8 mouse cellular contexts compared by ENCODE assay signal in genomic region chr3:129932443-129932842, GRCm38 (mm10). TPM values are rescaled to one million over a fixed set of nuclear protein-coding genes. Genes with fewer than 3 reads are reported as not detected.
DNase-seq lines count a peak whose midpoint lies in the region; ATAC-seq and TF ChIP-seq lines count a peak whose summit lies in the region.

No protein-coding gene starts in this region.

- H3K4me1 ChIP-seq in heart, adult 2 months (ENCODE audit: control insufficient read depth, insufficient read depth, low read length): no peaks in the 10 kb centered on the region
- no peaks in the 10 kb centered on the region for H3K4me1 ChIP-seq in heart, embryonic 11.5 days (ENCODE audit: control insufficient read depth, insufficient read depth, low read length)
- peaks cover 3% of the 10 kb centered on the region for H3K4me1 ChIP-seq in testis, adult 2 months (ENCODE audit: control insufficient read depth, insufficient read depth, low read length)

- no peaks in the 10 kb centered on the region for H3K9me3 ChIP-seq in heart, embryonic 11.5 days (replicated peaks; ENCODE audit: control insufficient read depth, low read length)

- no peak for TF ChIP-seq EP300 in heart, adult 2 months (IDR thresholded peaks at IDR 0.05; ENCODE audit: insufficient read depth, low read depth, low read length)

- no peaks in the 10 kb centered on the region for H3K27me3 ChIP-seq in heart, adult 2 months (ENCODE audit: control insufficient read depth, insufficient read depth, low read length)
- H3K27me3 ChIP-seq in heart, embryonic 11.5 days (ENCODE audit: control insufficient read depth, insufficient read depth, low read length): no peaks in the 10 kb centered on the region
- no peaks in the 10 kb centered on the region for H3K27me3 ChIP-seq in testis, adult 2 months (ENCODE audit: control insufficient read depth, insufficient read depth, low read length)

- intact Hi-C loops in heart, adult 2 months (cut with DNase I): no loop called here
- intact Hi-C loops in heart, postnatal 36 days (cut with DNase I): no loop called here

- no peak overlapping the region for H3K4me3 ChIP-seq in heart, adult 2 months
- H3K4me3 ChIP-seq in heart, embryonic 11.5 days (ENCODE audit: low read depth, low read length): no peak overlapping the region
- no peak overlapping the region for H3K4me3 ChIP-seq in testis, adult 2 months (ENCODE audit: control insufficient read depth, low read depth, low read length)

- no peak for DNase-seq in heart, adult 2 months
- DNase-seq in testis, postnatal 14 days (ENCODE audit: low spot score): no peak
- peak; percentile 27 to 31 for DNase-seq in thymus, postnatal 36 days
- no peak for DNase-seq in heart, postnatal 36 days
- no peak for DNase-seq in layer of hippocampus, postnatal 36 days

- no peak overlapping the region for H3K27ac ChIP-seq in heart, adult 2 months
- no peak overlapping the region for H3K27ac ChIP-seq in heart, embryonic 11.5 days (ENCODE audit: low read depth, low read length)
- no peak overlapping the region for H3K27ac ChIP-seq in testis, adult 2 months (ENCODE audit: control insufficient read depth, insufficient read depth, low read depth, low read length)

- 48% methylated on average over 4 of the region's 4 CpGs for WGBS in heart, adult 2 months
- 40% methylated on average over 4 of the region's 4 CpGs for WGBS in heart, embryonic 11.5 days (ENCODE audit: insufficient replicate concordance)

- TF ChIP-seq POLR2A in heart, adult 2 months (IDR thresholded peaks at IDR 0.05; ENCODE audit: insufficient read depth, low read depth, low read length): no peak
- TF ChIP-seq POLR2A in testis, adult 2 months (IDR thresholded peaks at IDR 0.05; ENCODE audit: control insufficient read depth, low read depth, low read length): no peak

- no peak overlapping the region for H3K4me2 ChIP-seq in heart, embryonic 11.5 days

- no peaks in the 10 kb centered on the region for H3K79me2 ChIP-seq in heart, adult 2 months (replicated peaks; ENCODE audit: control insufficient read depth, insufficient read depth, low read length)

- H3K36me3 ChIP-seq in heart, adult 2 months (ENCODE audit: control insufficient read depth, insufficient read depth, low read length): no peaks in the 10 kb centered on the region
- no peaks in the 10 kb centered on the region for H3K36me3 ChIP-seq in heart, embryonic 11.5 days (ENCODE audit: control insufficient read depth, insufficient read depth, low read length)
- no peaks in the 10 kb centered on the region for H3K36me3 ChIP-seq in testis, adult 2 months (ENCODE audit: control insufficient read depth, insufficient read depth, low read length)

- no peak overlapping the region for H3K9ac ChIP-seq in heart, adult 2 months (ENCODE audit: low read depth, low read length)
- H3K9ac ChIP-seq in heart, embryonic 11.5 days (ENCODE audit: low read depth, low read length): no peak overlapping the region

- peak; percentile 50 for TF ChIP-seq CTCF in heart, adult 2 months (IDR thresholded peaks at IDR 0.05)
- peak; percentile 19; the same call in 1 of the 2 replicates for TF ChIP-seq CTCF in testis, adult 2 months (IDR thresholded peaks at IDR 0.05; ENCODE audit: control insufficient read depth, insufficient read depth, insufficient replicate concordance, low read depth, low read length)

- no peak for ATAC-seq in heart, embryonic 11.5 days (replicated peaks; ENCODE audit: insufficient number of reproducible peaks, low FRiP score, low TSS enrichment)
- ATAC-seq in granulocyte monocyte progenitor cell, adult 5-6 weeks (replicated peaks; ENCODE audit: poor library complexity, severe bottlenecking): peak; percentile 58; the same call in 1 of the 2 replicates

RNA-seq across cellular contexts. Expression of gene Casp6, which starts 31.2 kb away (rescaled TPM):
- 10 to 100 TPM; 10.4 to 11.2 TPM for total RNA-seq in heart, adult 2 months (2021)
- 16.9 and 23.6 TPM in 2 replicates for polyA plus RNA-seq in heart, adult 2 months (2012; rRNA removed)
- polyA plus RNA-seq in heart, embryonic 11.5 days (2014; fragmentation: Nextera tagmentation; extraction: Ambion mirVana): 86.7 and 91.9 TPM in 2 replicates
- 15.9 and 17.9 TPM in 2 replicates for polyA plus RNA-seq in testis, adult 2 months (2012; rRNA removed)
- total RNA-seq in granulocyte monocyte progenitor cell, adult 5-6 weeks (2014; fragmentation: Nextera tagmentation): 9.1 and 17.5 TPM in 2 replicates
- total RNA-seq in granulocyte monocyte progenitor cell, adult 5-6 weeks (2017): 8.1 and 9.8 TPM in 2 replicates
- 10 to 100 TPM; 12.5 to 13.6 TPM for total RNA-seq in heart, postnatal 36 days (2021)
- total RNA-seq in layer of hippocampus, postnatal 36 days (2021): 1 to 10 TPM; 7.0 to 8.6 TPM

RNA-seq across cellular contexts. Expression of gene Mcub, which starts 37.6 kb away (rescaled TPM):
- total RNA-seq in heart, adult 2 months (2021): 1 to 10 TPM; 1.6 to 2.2 TPM
- polyA plus RNA-seq in heart, adult 2 months (2012; rRNA removed): 2.1 and 3.6 TPM in 2 replicates
- 4.2 and 4.3 TPM in 2 replicates for polyA plus RNA-seq in heart, embryonic 11.5 days (2014; fragmentation: Nextera tagmentation; extraction: Ambion mirVana)
- polyA plus RNA-seq in testis, adult 2 months (2012; rRNA removed): 2.5 and 3.5 TPM in 2 replicates
- total RNA-seq in granulocyte monocyte progenitor cell, adult 5-6 weeks (2014; fragmentation: Nextera tagmentation): 4.6 and 12.8 TPM in 2 replicates
- total RNA-seq in granulocyte monocyte progenitor cell, adult 5-6 weeks (2017): 1.9 and 4.2 TPM in 2 replicates
- total RNA-seq in heart, postnatal 36 days (2021): 1 to 10 TPM; 2.4 to 2.7 TPM
- 1 to 10 TPM; 3.0 to 3.2 TPM for total RNA-seq in layer of hippocampus, postnatal 36 days (2021)

RNA-seq across cellular contexts. Expression of gene Pla2g12a, which starts 54.0 kb away (rescaled TPM):
- 10 to 100 TPM; 57.1 to 74.0 TPM for total RNA-seq in heart, adult 2 months (2021)
- polyA plus RNA-seq in heart, adult 2 months (2012; rRNA removed): 47.5 and 49.7 TPM in 2 replicates
- polyA plus RNA-seq in heart, embryonic 11.5 days (2014; fragmentation: Nextera tagmentation; extraction: Ambion mirVana): 58.8 and 61.0 TPM in 2 replicates
- polyA plus RNA-seq in testis, adult 2 months (2012; rRNA removed): 75.4 and 94.8 TPM in 2 replicates
- 13.4 and 30.8 TPM in 2 replicates for total RNA-seq in granulocyte monocyte progenitor cell, adult 5-6 weeks (2014; fragmentation: Nextera tagmentation)
- total RNA-seq in granulocyte monocyte progenitor cell, adult 5-6 weeks (2017): 14.1 and 20.9 TPM in 2 replicates
- 10 to 100 TPM; 41.2 to 53.0 TPM for total RNA-seq in heart, postnatal 36 days (2021)
- total RNA-seq in layer of hippocampus, postnatal 36 days (2021): 10 to 100 TPM; 24.3 to 27.2 TPM

Comparison
In these comparisons a context has a peak if more than half of its experiments do, and no peak if none do; other contexts are left out.
1. DNase-seq: peak in thymus, postnatal 36 days (2 of 2); none in heart, adult 2 months (0 of 2), testis, postnatal 14 days (single experiment), heart, postnatal 36 days (0 of 2) and layer of hippocampus, postnatal 36 days (0 of 2).